ENCODE assay signal across 26 mouse cellular contexts in the genomic region with DNA sequence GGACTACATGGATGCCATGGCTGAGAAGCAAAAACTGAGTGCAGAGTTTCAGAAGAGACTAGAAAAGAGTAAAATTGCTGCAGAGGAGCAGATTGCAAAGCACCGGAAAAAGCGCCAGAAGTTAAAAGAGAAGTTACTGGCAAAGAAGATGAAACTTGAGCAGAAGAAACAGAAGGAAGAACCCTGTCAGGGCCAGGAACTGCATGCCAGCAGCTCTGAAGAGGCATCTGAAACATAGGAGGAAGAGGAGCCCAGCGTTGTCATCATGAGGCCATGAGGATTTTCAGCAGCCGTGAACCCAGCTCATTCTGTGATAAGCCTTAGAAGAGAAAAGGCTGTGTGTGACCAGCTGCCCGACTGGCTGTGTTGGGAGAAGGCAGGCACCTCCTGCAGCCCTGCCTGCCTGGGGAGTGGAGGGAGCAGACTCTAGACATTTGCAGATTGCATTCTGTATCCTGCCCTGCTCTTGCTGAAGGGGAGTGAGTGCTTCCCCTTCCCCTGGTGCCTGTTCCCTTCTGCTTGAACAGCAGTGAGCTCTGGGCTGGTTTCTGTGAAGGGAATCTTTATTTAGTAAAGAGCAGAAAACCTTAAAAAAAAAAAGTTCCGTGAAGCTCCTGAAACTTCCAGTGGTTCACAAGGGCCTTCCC. TPM values are rescaled to one million over a fixed set of nuclear protein-coding genes. Genes with fewer than 3 reads are reported as not detected.
"Had no signal": no experiment of that assay in that cellular context is flagged by ENCODE, and none has a peak within 500 bp of the region (broad histone marks: within the 10 kb centered on the region; RNA-seq: fewer than 3 reads in every experiment).

No protein-coding gene starts in this region.

- H3K4me2 ChIP-seq: limb, embryonic 15.5 days; liver, embryonic 12.5 days; lung, embryonic 14.5 days; midbrain, embryonic 12.5 days; neural tube, embryonic 15.5 days had no signal

- H3K27me3 ChIP-seq: limb, embryonic 15.5 days; liver, embryonic 12.5 days; midbrain, embryonic 12.5 days; neural tube, embryonic 15.5 days had no signal

- H3K9me3 ChIP-seq: limb, embryonic 15.5 days; liver, embryonic 12.5 days; midbrain, embryonic 12.5 days; neural tube, embryonic 15.5 days had no signal

- H3K9ac ChIP-seq: limb, embryonic 15.5 days; liver, embryonic 12.5 days; lung, embryonic 14.5 days; midbrain, embryonic 12.5 days; neural tube, embryonic 15.5 days had no signal

- H3K36me3 ChIP-seq: limb, embryonic 15.5 days; liver, embryonic 12.5 days; midbrain, embryonic 12.5 days; neural tube, embryonic 15.5 days had no signal

- H3K27ac ChIP-seq: kidney, postnatal 0 days; limb, embryonic 15.5 days; liver, embryonic 12.5 days; midbrain, embryonic 12.5 days; neural tube, embryonic 15.5 days had no signal

- DNase-seq: kidney, adult 11 months; kidney, adult 9 months; kidney, postnatal 36 days; lung, embryonic 14.5 days; lung, postnatal 10 days; lung, postnatal 4 days; right cerebral cortex, postnatal 14 days; spleen, adult 18-20 months; thymus, adult 2 months; thymus, postnatal 25 days had no signal

- ATAC-seq: liver, embryonic 12.5 days had no signal

- H3K4me1 ChIP-seq: limb, embryonic 15.5 days; liver, embryonic 12.5 days; midbrain, embryonic 12.5 days; neural tube, embryonic 15.5 days had no signal

- H3K4me3 ChIP-seq: limb, embryonic 15.5 days; liver, embryonic 12.5 days; midbrain, embryonic 12.5 days; myocyte; neural tube, embryonic 15.5 days had no signal

RNA-seq across cellular contexts. Expression of a gene that starts 14.8 kb away (rescaled TPM):
- total RNA-seq: left cerebral cortex, adult 18-20 months; left cerebral cortex, postnatal 25 days; megakaryocyte-erythroid progenitor cell, adult 5-6 weeks had no signal
- polyA plus RNA-seq: intestine, embryonic 14.5 days; limb, embryonic 11.5 days; limb, embryonic 15.5 days; liver, embryonic 12.5 days; lung, embryonic 14.5 days; midbrain, embryonic 12.5 days; myocyte; neural tube, embryonic 11.5 days; neural tube, embryonic 15.5 days; stomach, embryonic 14.5 days; urinary bladder, adult 2 months had no signal

RNA-seq across cellular contexts. Expression of a gene that starts 28.7 kb away (rescaled TPM):
- total RNA-seq: left cerebral cortex, adult 18-20 months; left cerebral cortex, postnatal 25 days; megakaryocyte-erythroid progenitor cell, adult 5-6 weeks had no signal
- polyA plus RNA-seq: intestine, embryonic 14.5 days; limb, embryonic 11.5 days; limb, embryonic 15.5 days; liver, embryonic 12.5 days; liver, embryonic 16.5 days; lung, embryonic 14.5 days; midbrain, embryonic 12.5 days; myocyte; neural tube, embryonic 11.5 days; neural tube, embryonic 15.5 days; stomach, embryonic 14.5 days; testis, adult 2 months; thymus, adult 2 months; urinary bladder, adult 2 months had no signal

RNA-seq across cellular contexts. Expression of a gene that starts 36.9 kb away (rescaled TPM):
- total RNA-seq: left cerebral cortex, adult 18-20 months; left cerebral cortex, postnatal 25 days; megakaryocyte-erythroid progenitor cell, adult 5-6 weeks had no signal
- polyA plus RNA-seq: intestine, embryonic 14.5 days; limb, embryonic 11.5 days; limb, embryonic 15.5 days; liver, embryonic 12.5 days; lung, embryonic 14.5 days; midbrain, embryonic 12.5 days; myocyte; neural tube, embryonic 11.5 days; neural tube, embryonic 15.5 days; stomach, embryonic 14.5 days; testis, adult 2 months; urinary bladder, adult 2 months had no signal
